Mouse (Mus musculus) cerebellum, postnatal 36 days (tissue): ENCODE results near the gene Gm11444.

Source experiments
- DNase-seq, 2 experiments: peaks; one replicate each; pipeline ENCODE4 v3.0.0; 2021 to 2022; ENCODE audit warnings: mixed read lengths in 2 of 2

Gm11444 gene

GRCm38 (mm10) chr11:85811676-85812075, 38.5 kb downstream of the Gm11444 start:
- no peak for DNase-seq

GRCm38 (mm10) chr11:85811229-85811628, 38.9 kb downstream of the Gm11444 start:
- DNase-seq: no peak

DNA sequence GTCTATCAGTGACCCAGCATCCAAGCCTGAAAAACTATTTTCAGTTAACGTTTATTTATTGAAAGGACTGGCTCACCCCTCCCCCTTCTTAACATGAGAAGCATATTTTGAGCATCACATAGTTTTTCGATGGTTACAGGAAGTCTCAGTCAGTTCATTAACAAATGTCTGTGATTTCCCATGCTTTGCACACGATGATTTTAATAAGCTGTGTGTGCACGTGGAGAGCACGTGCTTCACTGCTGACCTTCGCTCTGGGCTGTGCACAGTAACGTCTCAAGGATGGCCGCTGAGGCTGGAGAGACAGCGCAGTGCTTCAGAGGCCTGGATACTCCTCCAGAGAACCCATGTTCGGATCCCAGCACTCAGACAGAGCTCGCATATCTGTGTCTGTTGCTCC, 42.8 kb downstream of the Gm11444 start:
- no peak for DNase-seq

- no peak for DNase-seq
These were observed 44.4 kb downstream of the Gm11444 start for GRCm38 (mm10) chr11:85805779-85806178.

DNA sequence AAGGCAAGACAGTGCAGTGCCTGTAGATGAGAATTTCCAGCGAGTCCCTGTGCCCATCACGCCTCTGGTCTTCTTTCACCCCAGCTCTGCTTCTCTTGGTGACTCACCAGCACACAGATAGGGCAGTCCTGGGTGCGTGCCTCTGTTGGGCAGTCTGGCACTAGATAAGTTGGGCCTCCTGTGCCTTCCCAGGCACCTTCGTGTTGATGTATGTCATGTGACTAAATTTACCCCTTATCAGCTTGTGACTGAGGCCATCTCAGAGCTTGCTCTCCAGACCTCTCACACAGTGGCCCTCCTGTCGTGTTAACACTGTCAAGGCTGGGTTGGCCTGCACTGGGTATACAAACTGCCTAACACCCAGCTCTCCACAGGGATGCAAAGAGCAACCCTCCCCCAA, 46.1 kb downstream of the Gm11444 start:
- DNase-seq: no peak

GRCm38 (mm10) chr11:85800380-85800779, 49.8 kb downstream of the Gm11444 start:
- DNase-seq: no peak

- DNase-seq: no peak
These were observed 50.3 kb downstream of the Gm11444 start for GRCm38 (mm10) chr11:85799856-85800255.

- DNase-seq: no peak
These were observed 50.7 kb downstream of the Gm11444 start for GRCm38 (mm10) chr11:85799456-85799855.
